Mouse (Mus musculus) cortical plate, adult 2 months (tissue): ENCODE data around the gene Lad1.

Source experiments
- CTCF ChIP-seq: fragments of 200-500 bp; IDR thresholded peaks from 2 replicates; pipeline ENCODE4 v1.5.1; 2011; ENCODE audit warnings: mild to moderate bottlenecking, control low read depth, low read length; ENCODE audit not compliant: insufficient read depth; ENCODE audit errors: extremely low read depth
- POLR2A ChIP-seq: fragments of 200-500 bp; IDR thresholded peaks from 2 replicates; pipeline ENCODE4 v1.6.1; 2011; ENCODE audit warnings: mild to moderate bottlenecking, low read length, control low read depth; ENCODE audit not compliant: insufficient read depth; ENCODE audit errors: extremely low read depth

DNA sequence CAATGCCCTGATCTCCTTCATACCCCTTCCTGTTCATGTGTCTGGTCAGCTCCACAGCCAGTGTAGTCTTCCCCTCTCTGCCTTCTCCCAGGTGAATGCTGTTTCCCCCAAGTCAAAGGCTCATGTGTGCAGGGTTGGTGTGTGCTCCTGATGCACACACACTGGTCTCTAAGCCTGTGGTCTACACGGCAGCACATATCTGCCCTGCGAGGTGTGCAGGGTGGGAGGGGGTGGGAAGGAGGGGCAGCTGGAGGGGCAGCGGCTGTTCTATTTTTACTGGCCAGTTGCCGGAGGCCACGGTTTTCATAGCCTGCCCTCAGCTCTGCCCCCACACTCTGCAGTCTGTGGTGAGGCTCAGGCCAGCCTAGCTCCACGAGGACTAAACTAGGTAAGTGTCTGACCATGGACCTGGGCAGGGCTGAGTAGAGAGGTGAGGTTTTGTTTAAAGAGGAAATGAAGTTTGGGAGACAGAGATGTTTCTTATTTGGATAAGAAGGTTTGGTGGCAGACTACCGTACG is 19.2 kb upstream of the Lad1 start:
- no peak for TF ChIP-seq POLR2A
- no peak for TF ChIP-seq CTCF
